Mouse (Mus musculus) embryonic stem cell, embryonic (primary cell): Measurements from ENCODE around the gene Qrich2.

Experiments
- CTCF ChIA-PET, 4 experiments: fragments of 300-600 bp in 2 of 4; fragments of 350-600 bp in 2 of 4; sonication (Branson Sonifier 250); formaldehyde crosslinking; loops; one replicate each; lab custom pipeline; 2022; ENCODE audit warnings: inconsistent platforms in 2 of 4; lab: Charles Lee
- POLR2A ChIA-PET, 4 experiments: fragments of 300-600 bp in 2 of 4; fragments of 350-600 bp in 2 of 4; sonication (Branson Sonifier 250); formaldehyde crosslinking; loops; one replicate each; lab custom pipeline; 2022; ENCODE audit warnings: antibody characterized with exemption in 4 of 4, inconsistent platforms in 1 of 4; lab: Charles Lee

Gene Qrich2

DNA sequence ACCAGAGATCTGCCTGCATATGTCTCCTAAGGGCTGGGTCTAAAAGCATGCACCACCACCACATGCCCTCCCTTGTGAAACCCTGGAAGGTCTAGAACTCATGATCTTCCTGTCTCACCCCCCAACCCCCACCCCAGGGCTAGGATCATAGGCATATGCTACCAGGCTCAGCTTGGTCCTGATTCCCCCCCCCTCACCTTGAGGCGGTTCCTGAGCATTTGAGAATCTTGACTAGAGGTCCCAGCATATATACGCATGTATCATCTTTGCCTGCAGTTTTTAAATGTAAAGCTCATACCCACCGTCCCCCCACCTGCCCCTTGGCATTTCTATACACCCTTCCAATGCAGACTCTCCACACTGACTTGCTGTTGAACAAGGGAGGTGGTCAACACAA is 69.1 kb downstream of the Qrich2 start:
- POLR2A ChIA-PET: interaction anchor here in 3 of 4 experiments (0.5 to 4.4 kb wide), 6 partner anchors 9 to 76 kb away, joined by 3 to 15 read pairs (median 4); partner anchors contain the start of gene Rnf157 (in 1 of the 3)
- CTCF ChIA-PET: interaction anchor here in 1 of 4 experiments (0.6 kb wide), 1 partner anchor 8 kb away, joined by 3 read pairs; no protein-coding TSS in a partner anchor

DNA sequence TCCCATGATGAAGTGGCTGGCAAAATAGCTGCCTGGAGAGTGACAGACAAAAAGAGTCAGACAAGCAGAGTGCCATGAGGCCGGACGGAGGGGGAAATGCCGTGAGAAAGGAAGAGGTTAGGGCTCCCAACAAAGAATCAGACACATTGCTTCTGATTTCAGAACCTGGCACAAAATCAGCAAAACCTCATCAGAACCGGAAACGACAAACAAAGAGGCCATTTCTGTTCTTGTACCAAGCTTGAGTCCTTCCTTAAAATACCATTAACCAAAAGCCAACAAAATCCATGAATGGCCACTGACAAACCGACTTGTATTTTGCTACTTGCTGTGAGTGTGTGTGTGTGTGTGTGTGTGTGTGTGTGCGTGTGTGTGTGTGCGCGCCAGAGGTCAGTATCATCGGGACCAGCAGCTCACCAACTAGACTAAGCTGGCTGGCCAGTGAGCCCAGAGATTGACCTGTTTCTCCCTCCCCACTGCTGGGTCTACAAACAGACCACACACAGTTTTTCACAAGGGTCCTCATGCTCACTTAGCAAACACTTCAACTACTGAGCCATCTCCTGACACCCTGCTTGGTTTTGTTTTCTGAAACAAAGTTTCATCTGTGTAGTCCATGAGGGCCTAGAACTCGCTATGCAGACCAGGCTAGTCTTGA is 69.6 kb downstream of the Qrich2 start:
- CTCF ChIA-PET: no interaction called here

DNA sequence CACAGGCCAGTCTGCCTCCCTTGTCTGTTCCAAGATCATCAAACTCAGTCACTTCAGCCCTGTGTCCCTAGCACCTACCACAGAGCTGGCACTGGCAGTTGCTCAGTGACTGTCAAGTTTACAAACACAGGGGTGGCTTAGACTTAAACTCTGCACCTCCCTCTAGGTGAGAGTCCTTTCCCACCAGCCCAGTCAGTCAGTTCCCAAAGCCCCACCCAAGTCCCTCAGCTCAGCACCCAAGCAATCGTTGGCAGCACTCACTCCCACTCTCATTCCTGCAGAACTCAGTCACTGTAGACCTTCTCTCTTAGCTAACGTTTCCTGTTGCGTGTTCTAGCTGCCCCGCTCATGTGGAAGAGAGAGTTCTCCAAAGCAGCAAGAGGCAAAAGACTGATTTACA is 71.3 kb downstream of the Qrich2 start:
- ChIA-PET POLR2A (interaction anchor here (0.5 to 1.3 kb wide), 9 partner anchors 9 to 1073 kb away, joined by 3 to 8 read pairs (median 3); partner anchors contain the start of gene Ush1g (in 1 of the 4)), CTCF (no interaction called here)

More for the DNA sequence above, 69.6 kb downstream of the Qrich2 start:
- POLR2A ChIA-PET: interaction anchor here (0.5 to 4.4 kb wide), 7 partner anchors 9 to 51 kb away, joined by 3 to 15 read pairs (median 3); partner anchors contain the start of gene Rnf157 (in 1 of the 4)
